In the genomic region with DNA sequence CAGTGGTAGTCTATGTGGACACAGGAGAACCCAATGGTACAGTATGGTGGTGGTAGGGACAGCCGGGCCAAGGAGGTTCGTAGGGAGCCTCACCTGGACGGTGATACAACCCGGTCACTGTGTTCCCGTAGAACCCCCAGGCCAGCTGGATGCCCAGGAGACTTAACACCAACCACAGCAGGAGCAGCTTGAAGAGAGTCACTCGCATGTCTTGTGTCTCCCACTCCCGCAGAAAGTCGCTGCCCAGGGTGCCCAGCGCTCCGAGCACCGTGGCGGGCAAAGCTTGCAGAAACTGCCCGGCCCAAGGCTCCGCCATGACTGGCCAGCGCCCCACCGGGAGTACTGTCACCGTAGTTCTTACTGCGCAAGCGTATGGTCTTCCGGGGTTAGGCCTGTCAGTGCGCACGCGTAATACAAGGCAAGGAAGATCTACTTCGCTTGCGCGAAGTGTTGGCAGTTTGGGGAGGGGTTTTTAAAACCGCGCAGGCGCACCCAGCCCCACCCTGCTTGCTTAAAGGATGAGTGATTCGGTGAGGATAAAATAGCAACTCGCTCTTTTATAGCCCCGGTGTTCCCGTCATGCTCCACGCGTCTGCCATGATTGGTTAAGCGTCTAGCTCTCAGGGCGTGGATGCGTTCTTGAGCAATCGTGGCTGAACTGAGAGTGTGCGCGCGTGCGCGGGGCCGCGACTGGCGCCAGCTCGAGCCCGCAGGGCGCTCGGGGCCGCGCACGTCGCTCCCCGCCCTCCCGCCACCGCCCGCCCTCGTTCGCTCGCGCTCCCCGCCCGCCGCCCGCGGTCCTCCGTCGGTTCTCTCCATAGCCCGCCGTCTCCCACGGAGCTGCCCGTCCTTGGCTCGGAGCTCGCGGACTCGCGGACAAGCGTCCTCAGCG, we compare ENCODE assay signal across 8 mouse cellular contexts. TPM values are rescaled to one million over a fixed set of nuclear protein-coding genes. Genes with fewer than 3 reads are reported as not detected.
DNase-seq lines count a peak whose midpoint lies in the region; ATAC-seq lines count a peak whose summit lies in the region.

TSS of gene Rhoa (plus strand) at position 501 of the 892 bp plus-strand sequence.
TSS of gene Tcta (minus strand) at position 532 of the 892 bp plus-strand sequence.

- H3K27ac ChIP-seq in hindbrain, embryonic 15.5 days (replicated peaks) = peak within 1 kb of the TSS; percentile 98

- H3K36me3 ChIP-seq in hindbrain, embryonic 15.5 days = peaks cover 27% of the 10 kb centered on the region

- peak; percentile 98 for ATAC-seq in hindbrain, embryonic 15.5 days (ENCODE audit: low FRiP score, low read depth)

- no peaks in the 10 kb centered on the region for H3K27me3 ChIP-seq in hindbrain, embryonic 15.5 days

- H3K4me3 ChIP-seq in hindbrain, embryonic 15.5 days = peak within 1 kb of the TSS; percentile 90

- WGBS in hindbrain, embryonic 15.5 days = under 1% methylated on average over 81 of the region's 81 CpGs

- no peaks in the 10 kb centered on the region for H3K9me3 ChIP-seq in hindbrain, embryonic 15.5 days

- H3K4me2 ChIP-seq in hindbrain, embryonic 15.5 days = peak within 1 kb of the TSS; percentile 84

- peak; percentile 100 for DNase-seq in T-cell, adult 2 months (ENCODE audit: low spot score)
- DNase-seq in cerebellum, postnatal 36 days = peak; percentile 97 to 99
- DNase-seq in frontal cortex, postnatal 36 days (ENCODE audit: low spot score in 2 of 2) = peak; percentile 99 to 100
- peak; percentile 100 for DNase-seq in left cerebral cortex, adult 11 months (ENCODE audit: low spot score)
- DNase-seq in lung, postnatal 4 days = peak; percentile 98 to 99
- DNase-seq in retina, postnatal 7 days (ENCODE audit: low read depth, low spot score) = peak; percentile 99
- peak; percentile 93 for DNase-seq in urinary bladder, adult 2 months (ENCODE audit: low spot score)

- H3K4me1 ChIP-seq in hindbrain, embryonic 15.5 days (replicated peaks) = peaks cover 43% of the 10 kb centered on the region

- peak within 1 kb of the TSS; percentile 91 for H3K9ac ChIP-seq in hindbrain, embryonic 15.5 days

RNA-seq across cellular contexts. Expression of gene Rhoa, which starts in this region (rescaled TPM):
- polyA plus RNA-seq in hindbrain, embryonic 15.5 days (2015; fragmentation: Nextera tagmentation; extraction: Ambion mirVana) = 275 and 287 TPM in 2 replicates
- polyA plus RNA-seq in urinary bladder, adult 2 months (2012; rRNA removed) = 304 and 339 TPM in 2 replicates

RNA-seq across cellular contexts. Expression of gene Tcta, which starts in this region (rescaled TPM):
- polyA plus RNA-seq in hindbrain, embryonic 15.5 days (2015; fragmentation: Nextera tagmentation; extraction: Ambion mirVana) = 52.7 and 53.0 TPM in 2 replicates
- polyA plus RNA-seq in urinary bladder, adult 2 months (2012; rRNA removed) = 80.0 and 107 TPM in 2 replicates

Comparison
In these comparisons a context has a peak if more than half of its experiments do, and no peak if none do; other contexts are left out.
1. Peak in every context shown above with its lines: DNase-seq, ATAC-seq, H3K4me3 ChIP-seq and H3K27ac ChIP-seq.